Mouse (Mus musculus) ovary, adult 2 months (tissue): ENCODE measurements around the gene Gm5773. TPM values are rescaled to one million over a fixed set of nuclear protein-coding genes. Genes with fewer than 3 reads are reported as not detected.

Experiments used
- polyA plus RNA-seq: library from polyadenylated mRNA; depleted of rRNA; stranded (reverse); fragments of >200 nt; gene quantifications from 2 replicates; pipeline ENCODE4 v1.2.3, GENCODE M21; 2012; rRNA removed

Gm5773 gene
- not detected in 2 replicates for polyA plus RNA-seq

DNA sequence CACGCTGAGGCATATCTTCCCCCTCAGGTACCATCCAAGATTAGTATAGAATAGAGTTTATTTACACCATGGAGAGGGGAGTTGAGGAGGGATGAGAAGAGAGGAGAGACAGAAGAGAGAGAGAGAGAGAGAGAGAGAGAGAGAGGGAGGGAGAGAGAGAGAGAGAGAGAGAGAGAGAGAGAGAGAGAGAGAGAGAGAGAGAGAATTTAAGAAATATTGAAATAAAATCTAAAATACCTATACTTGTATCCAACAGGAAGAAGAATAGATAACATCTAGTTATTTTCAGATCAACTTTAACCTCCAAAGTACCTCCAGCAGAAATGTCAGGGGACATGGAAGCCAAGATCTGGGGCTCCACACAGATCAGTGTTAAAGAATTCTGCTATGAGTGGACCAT, at the start of gene Gm5773:
Gene Gm5773, plus strand, starts transcription at position 301 of the 400 bp plus-strand sequence.

DNA sequence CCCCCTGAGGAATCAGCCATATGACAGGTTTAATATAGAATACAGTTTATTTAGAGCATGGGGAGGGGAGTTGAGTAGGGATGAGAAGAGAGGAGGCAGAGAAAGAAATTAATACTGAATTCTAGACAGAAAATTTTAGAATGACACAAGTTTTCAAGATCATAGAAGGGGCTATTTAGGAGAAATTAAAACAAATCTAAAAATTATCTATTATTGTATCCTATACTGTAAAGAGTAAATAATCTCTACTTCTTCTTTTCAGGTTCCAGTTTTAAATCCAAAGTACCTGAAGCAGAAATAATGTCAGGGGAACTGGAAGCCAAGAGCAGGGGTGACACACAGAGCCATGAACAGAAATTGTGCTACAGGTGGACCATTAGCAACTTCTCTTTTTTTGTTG, 23.3 kb downstream of the Gm5773 start, which contains the start of gene Tdpoz4:
Gene Tdpoz4, plus strand, starts transcription at position 301 of the 400 bp plus-strand sequence.

Other genes with a start within 250 kb of the Gm5773 start
- 48.0 and 49.3 TPM in 2 replicates for gene S100a10, start 217.9 kb upstream of the Gm5773 start, polyA plus RNA-seq
- gene Tdpoz2, start 120.3 kb upstream of the Gm5773 start, polyA plus RNA-seq, result not detected in 2 replicates
- gene Tdpoz1, start 96.7 kb upstream of the Gm5773 start, polyA plus RNA-seq, result not detected in 2 replicates
- not detected in 2 replicates for gene Gm37596, start 79.9 kb upstream of the Gm5773 start, polyA plus RNA-seq
- not detected in 2 replicates for gene Tdpoz4, start 23.4 kb downstream of the Gm5773 start, polyA plus RNA-seq
- gene Tdpoz3, start 53.0 kb downstream of the Gm5773 start, polyA plus RNA-seq, result not detected in 2 replicates
- not detected in 2 replicates for gene Gm9117, start 170.5 kb downstream of the Gm5773 start, polyA plus RNA-seq
- not detected in 2 replicates for gene Tdpoz5, start 188.3 kb downstream of the Gm5773 start, polyA plus RNA-seq